Mouse (Mus musculus): ENCODE measurements at regions not wholly inside any gene's neighbourhood (a gene's known extent, or its start where the extent isn't known, plus 50 kb on each side); places are given as distances from the start of the nearest gene placed in this dataset.

DNA sequence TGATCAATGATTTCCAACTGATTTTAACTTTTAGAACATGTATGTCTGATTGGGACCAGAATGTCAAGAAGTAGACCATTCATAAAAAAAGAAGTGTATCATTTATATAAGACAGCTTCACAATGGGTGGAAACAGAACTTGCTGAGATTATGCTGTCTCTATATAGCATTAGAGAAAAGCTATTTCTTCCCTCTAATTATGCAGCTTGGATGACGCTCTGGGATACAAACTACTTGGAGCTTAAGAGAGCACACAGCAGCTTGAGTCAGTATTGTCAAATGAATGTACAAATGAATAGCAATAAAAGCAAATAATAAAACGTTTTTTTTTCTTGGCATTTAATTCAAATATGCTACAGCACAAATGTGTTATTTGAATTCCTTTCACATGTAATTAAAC lies 428.7 kb downstream of the Hace1 start:
- no peaks in the 10 kb centered on the region for H3K27me3 ChIP-seq (ENCODE audit: control insufficient read depth, insufficient read depth, low read length)
- H3K27ac ChIP-seq (ENCODE audit: insufficient read depth, low read length), result no peak overlapping the region
- DNase-seq, result no peak
- no peaks in the 10 kb centered on the region for H3K4me1 ChIP-seq (ENCODE audit: control insufficient read depth, insufficient read depth, low read length)
- 59% methylated on average over 2 of the region's 2 CpGs for WGBS
- H3K4me3 ChIP-seq (replicated peaks; ENCODE audit: insufficient read depth, low read depth, low read length), result no peak overlapping the region
- TF ChIP-seq CTCF (IDR thresholded peaks at IDR 0.05; ENCODE audit: borderline replicate concordance, insufficient read depth, low read depth, low read length), result no peak
- TF ChIP-seq POLR2A (IDR thresholded peaks at IDR 0.05; ENCODE audit: borderline replicate concordance, insufficient read depth, low read length), result no peak

GRCm38 (mm10) chr10:46011916-46012596 lies 434.4 kb downstream of the Hace1 start:
- Histone ChIP-seq H3K4me1 (ENCODE audit: control insufficient read depth, insufficient read depth, low read length) (no peaks in the 10 kb centered on the region), H3K27me3 (ENCODE audit: control insufficient read depth, insufficient read depth, low read length) (no peaks in the 10 kb centered on the region), H3K27ac (ENCODE audit: insufficient read depth, low read length) (no peak overlapping the region), H3K4me3 (replicated peaks; ENCODE audit: insufficient read depth, low read depth, low read length) (no peak overlapping the region)
- TF ChIP-seq CTCF (IDR thresholded peaks at IDR 0.05; ENCODE audit: borderline replicate concordance, insufficient read depth, low read depth, low read length) (peak; percentile 91), POLR2A (IDR thresholded peaks at IDR 0.05; ENCODE audit: borderline replicate concordance, insufficient read depth, low read length) (no peak)
- peak; percentile 58 to 63 for DNase-seq
- WGBS, result 11% methylated on average over 12 of the region's 12 CpGs

GRCm38 (mm10) chr10:46012599-46012998 lies 435.0 kb downstream of the Hace1 start:
- DNase-seq, result no peak
- no peak for TF ChIP-seq POLR2A (IDR thresholded peaks at IDR 0.05; ENCODE audit: borderline replicate concordance, insufficient read depth, low read length)
- TF ChIP-seq CTCF (IDR thresholded peaks at IDR 0.05; ENCODE audit: borderline replicate concordance, insufficient read depth, low read depth, low read length), result no peak
- Histone ChIP-seq H3K4me1 (ENCODE audit: control insufficient read depth, insufficient read depth, low read length) (no peaks in the 10 kb centered on the region), H3K27me3 (ENCODE audit: control insufficient read depth, insufficient read depth, low read length) (no peaks in the 10 kb centered on the region), H3K4me3 (replicated peaks; ENCODE audit: insufficient read depth, low read depth, low read length) (no peak overlapping the region), H3K27ac (ENCODE audit: insufficient read depth, low read length) (no peak overlapping the region)
- WGBS, result 76% methylated on average over 6 of the region's 6 CpGs

- TF ChIP-seq CTCF (IDR thresholded peaks at IDR 0.05; ENCODE audit: borderline replicate concordance, insufficient read depth, low read depth, low read length) (no peak), POLR2A (IDR thresholded peaks at IDR 0.05; ENCODE audit: borderline replicate concordance, insufficient read depth, low read length) (no peak)
- no peak overlapping the region for H3K27ac ChIP-seq (ENCODE audit: insufficient read depth, low read length)
- peak in 1 of 2 experiments; percentile 13 for DNase-seq
Observed at GRCm38 (mm10) chr10:46016295-46016694, 438.7 kb downstream of the Hace1 start.

GRCm38 (mm10) chr10:46045474-46046093 lies 468.0 kb downstream of the Hace1 start:
- Histone ChIP-seq H3K4me3 (replicated peaks; ENCODE audit: insufficient read depth, low read depth, low read length) (no peak overlapping the region), H3K27me3 (ENCODE audit: control insufficient read depth, insufficient read depth, low read length) (no peaks in the 10 kb centered on the region), H3K4me1 (ENCODE audit: control insufficient read depth, insufficient read depth, low read length) (no peaks in the 10 kb centered on the region), H3K27ac (ENCODE audit: insufficient read depth, low read length) (no peak overlapping the region)
- no peak for DNase-seq
- WGBS, result 26% methylated on average over 6 of the region's 6 CpGs
- TF ChIP-seq POLR2A (IDR thresholded peaks at IDR 0.05; ENCODE audit: borderline replicate concordance, insufficient read depth, low read length) (no peak), CTCF (IDR thresholded peaks at IDR 0.05; ENCODE audit: borderline replicate concordance, insufficient read depth, low read depth, low read length) (no peak)

More at GRCm38 (mm10) chr10:46016295-46016694, 438.7 kb downstream of the Hace1 start:
- H3K4me1 ChIP-seq (ENCODE audit: control insufficient read depth, insufficient read depth, low read length), result no peaks in the 10 kb centered on the region
- 21% methylated on average over 5 of the region's 5 CpGs for WGBS
- H3K4me3 ChIP-seq (replicated peaks; ENCODE audit: insufficient read depth, low read depth, low read length), result no peak overlapping the region
- no peaks in the 10 kb centered on the region for H3K27me3 ChIP-seq (ENCODE audit: control insufficient read depth, insufficient read depth, low read length)

DNA sequence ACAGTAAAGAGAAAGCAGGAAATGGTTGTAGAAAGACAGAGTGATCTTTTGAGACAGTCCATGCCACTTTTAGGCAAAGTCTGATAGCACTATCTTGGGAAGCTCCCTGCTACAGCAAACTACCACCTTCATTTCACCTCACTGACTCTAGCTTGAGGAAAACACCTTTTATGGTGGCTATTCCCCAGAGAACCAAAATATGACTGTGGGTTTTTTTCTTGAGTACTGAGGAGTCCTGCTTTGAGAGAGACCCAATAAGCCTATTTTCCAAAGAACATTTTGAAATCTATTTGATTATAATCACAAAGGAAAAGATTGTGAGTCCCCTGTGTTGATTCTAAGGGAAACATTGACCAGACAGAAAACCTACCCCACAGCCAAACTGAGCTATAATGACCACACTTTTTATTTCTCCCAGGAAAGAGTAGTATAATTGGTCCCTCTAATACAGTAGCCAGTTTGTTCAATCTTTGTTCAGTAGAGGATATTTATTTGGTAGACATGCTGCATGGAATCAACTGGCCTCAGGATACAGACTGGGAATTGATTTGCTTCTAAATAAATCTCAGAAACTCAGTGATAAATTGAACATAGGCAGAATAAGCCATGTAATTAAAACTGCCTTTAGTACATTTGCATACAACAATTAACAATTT lies 468.6 kb downstream of the Hace1 start:
- DNase-seq, result no peak
- no peak overlapping the region for H3K27ac ChIP-seq (ENCODE audit: insufficient read depth, low read length)
- TF ChIP-seq CTCF (IDR thresholded peaks at IDR 0.05; ENCODE audit: borderline replicate concordance, insufficient read depth, low read depth, low read length) (no peak), POLR2A (IDR thresholded peaks at IDR 0.05; ENCODE audit: borderline replicate concordance, insufficient read depth, low read length) (no peak)
- H3K4me3 ChIP-seq (replicated peaks; ENCODE audit: insufficient read depth, low read depth, low read length), result no peak overlapping the region
- H3K27me3 ChIP-seq (ENCODE audit: control insufficient read depth, insufficient read depth, low read length), result no peaks in the 10 kb centered on the region
- H3K4me1 ChIP-seq (ENCODE audit: control insufficient read depth, insufficient read depth, low read length), result no peaks in the 10 kb centered on the region

GRCm38 (mm10) chr10:46046890-46047414 lies 469.3 kb downstream of the Hace1 start:
- no peak for TF ChIP-seq CTCF (IDR thresholded peaks at IDR 0.05; ENCODE audit: borderline replicate concordance, insufficient read depth, low read depth, low read length)
- no peak for TF ChIP-seq POLR2A (IDR thresholded peaks at IDR 0.05; ENCODE audit: borderline replicate concordance, insufficient read depth, low read length)
- Histone ChIP-seq H3K4me3 (replicated peaks; ENCODE audit: insufficient read depth, low read depth, low read length) (no peak overlapping the region), H3K27ac (ENCODE audit: insufficient read depth, low read length) (no peak overlapping the region), H3K27me3 (ENCODE audit: control insufficient read depth, insufficient read depth, low read length) (no peaks in the 10 kb centered on the region), H3K4me1 (ENCODE audit: control insufficient read depth, insufficient read depth, low read length) (no peaks in the 10 kb centered on the region)
- WGBS, result 79% methylated on average over 8 of the region's 8 CpGs
- DNase-seq, result no peak
